Mouse (Mus musculus) monocyte, adult 2 months (primary cell): ENCODE data around the gene Pdlim4.
"Not testable (repeated sequence)": the region's sequence is repeated elsewhere in the genome, so short reads cannot be mapped to it uniquely, and the experiment has no call there.

Experiments used
- DNase-seq, 2 experiments: peaks; one replicate each; pipeline ENCODE4 v3.0.0; 2022; ENCODE audit warnings: low spot score in 2 of 2, low read depth in 1 of 2

Gene Pdlim4

GRCm38 (mm10) chr11:54021396-54022093 lies 47.3 kb downstream of the Pdlim4 start:
- DNase-seq: no peak

GRCm38 (mm10) chr11:54018893-54019732 lies 49.7 kb downstream of the Pdlim4 start:
- DNase-seq: no peak

- no peak for DNase-seq
These were observed 51.2 kb downstream of the Pdlim4 start for GRCm38 (mm10) chr11:54017596-54017995.

GRCm38 (mm10) chr11:54016051-54016450 lies 52.8 kb downstream of the Pdlim4 start:
- DNase-seq: no peak

GRCm38 (mm10) chr11:54012961-54013360 lies 55.9 kb downstream of the Pdlim4 start:
- no peak for DNase-seq

GRCm38 (mm10) chr11:54011255-54011654 lies 57.6 kb downstream of the Pdlim4 start:
- DNase-seq: no peak

- DNase-seq: no peak
These were observed 60.3 kb downstream of the Pdlim4 start for GRCm38 (mm10) chr11:54008416-54008920.

- no peak for DNase-seq
These were observed 61.1 kb downstream of the Pdlim4 start for GRCm38 (mm10) chr11:54007717-54008116.

GRCm38 (mm10) chr11:54006901-54007300 lies 61.9 kb downstream of the Pdlim4 start:
- no peak for DNase-seq

- not testable (repeated sequence) for DNase-seq
These were observed 62.5 kb downstream of the Pdlim4 start for GRCm38 (mm10) chr11:54006362-54006761.
